Mouse (Mus musculus): ENCODE measurements around the gene Ccm2l.
A peak's percentile ranks its signal among the peaks of the same experiment; 100 is the strongest.

The Ccm2l gene

GRCm38 (mm10) chr2:153052700-153053351 is 12.9 kb upstream of the Ccm2l start:
- DNase-seq (ENCODE audit: low read depth, low spot score), result no peak

GRCm38 (mm10) chr2:153053896-153054295 is 11.9 kb upstream of the Ccm2l start:
- DNase-seq (ENCODE audit: low read depth, low spot score), result no peak

- no peak for DNase-seq (ENCODE audit: low read depth, low spot score)
Observed at GRCm38 (mm10) chr2:153055270-153055920, 10.4 kb upstream of the Ccm2l start.

GRCm38 (mm10) chr2:153058365-153058764 is 7.4 kb upstream of the Ccm2l start:
- no peak for DNase-seq (ENCODE audit: low read depth, low spot score)

GRCm38 (mm10) chr2:153060216-153060615 is 5.5 kb upstream of the Ccm2l start:
- DNase-seq (ENCODE audit: low read depth, low spot score), result no peak

- no peak for DNase-seq (ENCODE audit: low read depth, low spot score)
Observed at GRCm38 (mm10) chr2:153063394-153063793, 2.4 kb upstream of the Ccm2l start.

GRCm38 (mm10) chr2:153064190-153064970 is 1.4 kb upstream of the Ccm2l start:
- no peak for DNase-seq (ENCODE audit: low read depth, low spot score)

- no peak for DNase-seq (ENCODE audit: low read depth, low spot score)
Observed at GRCm38 (mm10) chr2:153066991-153067390, 1.2 kb downstream of the Ccm2l start.

GRCm38 (mm10) chr2:153070762-153071490 is 5.2 kb downstream of the Ccm2l start:
- no peak for DNase-seq (ENCODE audit: low read depth, low spot score)

- no peak for DNase-seq (ENCODE audit: low read depth, low spot score)
Observed at GRCm38 (mm10) chr2:153071491-153072184, 5.9 kb downstream of the Ccm2l start.

GRCm38 (mm10) chr2:153074651-153075050 is 8.9 kb downstream of the Ccm2l start:
- DNase-seq (ENCODE audit: low read depth, low spot score), result no peak

GRCm38 (mm10) chr2:153075961-153076360 is 10.2 kb downstream of the Ccm2l start:
- DNase-seq (ENCODE audit: low read depth, low spot score), result no peak

GRCm38 (mm10) chr2:153080841-153081523 is 15.2 kb downstream of the Ccm2l start:
- peak; percentile 82 for DNase-seq (ENCODE audit: low read depth, low spot score)

GRCm38 (mm10) chr2:153081866-153082265 is 16.1 kb downstream of the Ccm2l start:
- no peak for DNase-seq (ENCODE audit: low read depth, low spot score)

- no peak for DNase-seq (ENCODE audit: low read depth, low spot score)
Observed at GRCm38 (mm10) chr2:153083275-153083674, 17.5 kb downstream of the Ccm2l start.

- no peak for DNase-seq (ENCODE audit: low read depth, low spot score)
Observed at GRCm38 (mm10) chr2:153083824-153084223, 18.1 kb downstream of the Ccm2l start.

- DNase-seq (ENCODE audit: low read depth, low spot score), result no peak
Observed at GRCm38 (mm10) chr2:153084261-153084976, 18.7 kb downstream of the Ccm2l start.

GRCm38 (mm10) chr2:153085556-153085955 is 19.8 kb downstream of the Ccm2l start:
- no peak for DNase-seq (ENCODE audit: low read depth, low spot score)

GRCm38 (mm10) chr2:153086166-153086565 is 20.4 kb downstream of the Ccm2l start:
- DNase-seq (ENCODE audit: low read depth, low spot score), result no peak

GRCm38 (mm10) chr2:153087091-153087490 is 21.3 kb downstream of the Ccm2l start:
- no peak for DNase-seq (ENCODE audit: low read depth, low spot score)
